Mouse (Mus musculus): ENCODE measurements around the gene Med17.

Med17 gene

DNA sequence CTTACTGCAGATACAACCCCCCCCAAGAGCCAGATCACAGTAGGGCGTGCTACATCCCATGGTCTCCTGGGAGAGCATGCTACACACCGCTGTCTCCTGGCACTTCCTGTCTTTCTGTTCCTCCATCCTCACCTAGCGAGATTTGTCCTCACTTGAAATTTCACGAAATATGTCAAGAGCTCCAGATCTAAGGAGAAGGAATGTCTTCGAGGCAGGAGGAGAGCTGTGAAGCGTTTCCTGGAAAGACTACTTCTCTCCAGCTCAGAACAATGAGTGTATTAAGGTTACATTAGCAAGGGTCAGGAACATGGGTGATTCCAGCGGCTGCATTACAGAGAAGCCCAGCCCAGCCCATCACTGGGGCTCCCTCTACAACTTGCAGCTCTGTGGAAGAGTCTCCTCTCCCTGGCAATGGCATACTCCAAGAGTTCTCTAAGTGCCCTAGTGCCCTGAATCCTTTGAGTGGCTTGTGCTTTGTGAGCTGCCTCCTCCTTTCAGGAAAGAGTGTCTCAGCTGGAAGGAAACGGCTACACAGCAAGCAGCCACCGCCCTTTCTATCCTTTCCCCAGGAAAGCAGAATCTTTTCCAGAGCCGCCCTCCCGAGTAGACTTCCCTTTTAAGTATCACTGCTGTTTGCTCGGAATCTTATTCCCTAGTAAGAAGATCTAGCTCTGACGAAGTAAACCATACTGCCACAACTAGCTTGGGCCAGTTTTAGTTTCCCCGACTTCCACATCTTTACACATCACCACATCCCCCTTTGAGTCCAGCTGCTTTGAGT lies 42.0 kb downstream of the Med17 start:
- no peak for DNase-seq (ENCODE audit: low spot score)

DNA sequence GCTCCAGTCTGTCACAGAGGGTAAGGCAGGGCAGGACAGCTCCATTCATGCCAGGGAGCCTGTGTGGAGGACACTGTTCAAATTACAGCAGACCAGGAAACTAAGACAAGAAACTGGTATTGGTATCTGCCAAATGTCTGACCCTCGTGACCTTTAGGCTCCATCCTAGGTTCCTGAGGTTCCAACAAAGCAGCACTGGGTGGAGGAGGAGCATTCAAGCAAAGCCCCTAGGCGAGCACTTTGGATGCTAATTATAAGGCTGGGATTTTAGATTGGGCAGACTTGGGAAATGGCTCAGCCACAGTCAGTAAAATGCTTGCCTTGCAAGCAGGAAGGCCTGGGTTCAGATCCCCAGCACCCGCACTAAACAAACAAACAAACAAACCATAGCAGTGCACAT lies 43.7 kb downstream of the Med17 start:
- DNase-seq (ENCODE audit: low spot score), result no peak

GRCm38 (mm10) chr9:15233604-15234003 lies 46.1 kb downstream of the Med17 start:
- no peak for DNase-seq (ENCODE audit: low spot score)

- DNase-seq (ENCODE audit: low spot score), result no peak
These were observed 47.3 kb downstream of the Med17 start for GRCm38 (mm10) chr9:15232445-15232844.

GRCm38 (mm10) chr9:15224912-15225311 lies 54.8 kb downstream of the Med17 start:
- no peak for DNase-seq (ENCODE audit: low spot score)

DNA sequence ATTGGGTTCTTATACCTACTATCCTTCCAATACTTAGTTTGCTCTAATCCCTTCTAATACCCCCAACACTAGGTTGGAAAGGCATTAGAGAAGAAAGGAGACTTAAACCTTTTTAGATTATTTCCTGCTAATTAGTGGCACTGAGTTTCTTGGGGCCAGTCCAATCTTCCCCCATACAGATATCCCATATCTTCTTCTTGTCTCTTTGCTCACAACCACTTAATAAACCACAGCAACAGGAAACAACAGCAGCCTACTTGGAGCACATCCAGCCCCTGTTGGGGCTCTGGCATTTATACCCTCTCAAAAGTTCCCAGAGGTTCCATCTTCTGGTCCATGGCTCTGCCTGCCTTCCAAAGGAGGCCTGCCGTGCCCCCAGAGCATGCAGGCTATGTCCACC lies 66.0 kb downstream of the Med17 start:
- DNase-seq (ENCODE audit: low spot score), result no peak

- DNase-seq (ENCODE audit: low spot score), result peak; percentile 12
These were observed 67.9 kb downstream of the Med17 start for GRCm38 (mm10) chr9:15211876-15212275.

All from T-cell, adult 2 months (primary cell).